Comparison of ENCODE assay signal across 12 mouse cellular contexts in genomic region chr5:92983942-92984341, GRCm38 (mm10).
DNase-seq lines count a peak whose midpoint lies in the region; ATAC-seq and TF ChIP-seq lines count a peak whose summit lies in the region.
"Had no signal": no experiment of that assay in that cellular context is flagged by ENCODE, and none has a peak within 500 bp of the region (broad histone marks: within the 10 kb centered on the region; RNA-seq: fewer than 3 reads in every experiment).

No protein-coding gene starts in this region.

- no peak overlapping the region for H3K27ac ChIP-seq in gastrocnemius, adult 2 months
- H3K27ac ChIP-seq in lung, postnatal 0 days (ENCODE audit: low read length): no peak overlapping the region
- H3K27ac ChIP-seq in hindbrain, embryonic 16.5 days (ENCODE audit: low read depth, low read length): no peak overlapping the region
- H3K27ac ChIP-seq: lung, embryonic 15.5 days had no signal

- no peak overlapping the region for H3K9ac ChIP-seq in lung, postnatal 0 days (replicated peaks; ENCODE audit: low read depth)
- H3K9ac ChIP-seq in hindbrain, embryonic 16.5 days (ENCODE audit: low read depth, low read length): no peak overlapping the region
- H3K9ac ChIP-seq: lung, embryonic 15.5 days had no signal

- TF ChIP-seq EP300 in lung, postnatal 0 days (IDR thresholded peaks at IDR 0.05): no peak

- H3K4me2 ChIP-seq in lung, postnatal 0 days (replicated peaks; ENCODE audit: low read depth, low read length): no peak overlapping the region
- no peak overlapping the region for H3K4me2 ChIP-seq in hindbrain, embryonic 16.5 days (ENCODE audit: low read length)
- H3K4me2 ChIP-seq: lung, embryonic 15.5 days had no signal

- ATAC-seq in lung, postnatal 0 days: no peak
- no peak for ATAC-seq in hindbrain, embryonic 16.5 days

- H3K27me3 ChIP-seq in lung, postnatal 0 days (replicated peaks; ENCODE audit: insufficient read depth, low read length): no peaks in the 10 kb centered on the region
- no peaks in the 10 kb centered on the region for H3K27me3 ChIP-seq in hindbrain, embryonic 16.5 days (replicated peaks; ENCODE audit: control insufficient read depth, insufficient read depth, low read length)
- H3K27me3 ChIP-seq: lung, embryonic 15.5 days had no signal

- no peaks in the 10 kb centered on the region for H3K9me3 ChIP-seq in lung, postnatal 0 days (ENCODE audit: low read length)
- no peaks in the 10 kb centered on the region for H3K9me3 ChIP-seq in hindbrain, embryonic 16.5 days (ENCODE audit: control insufficient read depth, low read length)
- H3K9me3 ChIP-seq: lung, embryonic 15.5 days had no signal

- WGBS in lung, postnatal 0 days: 25% methylated on average over 2 of the region's 2 CpGs
- WGBS in hindbrain, embryonic 16.5 days: 34% methylated on average over 2 of the region's 2 CpGs

- intact Hi-C loops in gastrocnemius, adult 2 months (cut with DNase I): no loop called here

- H3K4me1 ChIP-seq in lung, postnatal 0 days (ENCODE audit: insufficient read depth, low read depth, low read length): no peaks in the 10 kb centered on the region
- no peaks in the 10 kb centered on the region; the same call in 1 of the 2 replicates for H3K4me1 ChIP-seq in hindbrain, embryonic 16.5 days (ENCODE audit: control insufficient read depth, insufficient read depth, low read depth, low read length)
- H3K4me1 ChIP-seq: lung, embryonic 15.5 days had no signal

- DNase-seq in gastrocnemius, adult 2 months: no peak
- no peak for DNase-seq in gastrocnemius, postnatal 4 days (ENCODE audit: low spot score in 2 of 2)
- DNase-seq in lung, postnatal 0 days (ENCODE audit: low spot score): no peak
- DNase-seq in lung, postnatal 10 days: no peak
- peak; percentile 87 for DNase-seq in ZHBTc4 (ENCODE audit: low read depth, low spot score)
- peak; percentile 35 for DNase-seq in retina, embryonic 14.5 days (ENCODE audit: low spot score)
- no peak for DNase-seq in heart, adult 9 months (ENCODE audit: low spot score in 2 of 2)
- DNase-seq: heart, postnatal 14 days; kidney, adult 9 months; midbrain, embryonic 14.5 days had no signal

- peak; percentile 39 for TF ChIP-seq CTCF in gastrocnemius, adult 2 months (IDR thresholded peaks at IDR 0.05)
- TF ChIP-seq CTCF in lung, postnatal 0 days (IDR thresholded peaks at IDR 0.05): peak; percentile 50

- H3K36me3 ChIP-seq in lung, postnatal 0 days (ENCODE audit: insufficient read depth, low read length): no peaks in the 10 kb centered on the region
- no peaks in the 10 kb centered on the region for H3K36me3 ChIP-seq in hindbrain, embryonic 16.5 days (ENCODE audit: control insufficient read depth, insufficient read depth, low read length)
- H3K36me3 ChIP-seq: lung, embryonic 15.5 days had no signal

- H3K4me3 ChIP-seq in gastrocnemius, adult 2 months: no peak overlapping the region
- H3K4me3 ChIP-seq in lung, postnatal 0 days (ENCODE audit: low read depth, low read length): no peak overlapping the region
- no peak overlapping the region for H3K4me3 ChIP-seq in hindbrain, embryonic 16.5 days (ENCODE audit: low read length)
- H3K4me3 ChIP-seq: lung, embryonic 15.5 days had no signal

Comparison
In these comparisons a context has a peak if more than half of its experiments do, and no peak if none do; other contexts are left out.
1. DNase-seq: peak in ZHBTc4 (single experiment) and retina, embryonic 14.5 days (single experiment); none in gastrocnemius, adult 2 months (single experiment), gastrocnemius, postnatal 4 days (0 of 2), lung, postnatal 0 days (single experiment), lung, postnatal 10 days (single experiment) and heart, adult 9 months (0 of 2).